Mouse (Mus musculus) embryo, embryonic 11 days (tissue): ENCODE measurements at regions not wholly inside any gene's neighbourhood (a gene's known extent, or its start where the extent isn't known, plus 50 kb on each side); places are given as distances from the start of the nearest gene placed in this dataset.

Source experiments
- DNase-seq: peaks from one replicate; pipeline ENCODE4 v3.0.0-alpha.2; 2015

- DNase-seq = no peak
These were observed 73.1 kb upstream of the Msx1 start for GRCm38 (mm10) chr5:37897501-37897900.

DNA sequence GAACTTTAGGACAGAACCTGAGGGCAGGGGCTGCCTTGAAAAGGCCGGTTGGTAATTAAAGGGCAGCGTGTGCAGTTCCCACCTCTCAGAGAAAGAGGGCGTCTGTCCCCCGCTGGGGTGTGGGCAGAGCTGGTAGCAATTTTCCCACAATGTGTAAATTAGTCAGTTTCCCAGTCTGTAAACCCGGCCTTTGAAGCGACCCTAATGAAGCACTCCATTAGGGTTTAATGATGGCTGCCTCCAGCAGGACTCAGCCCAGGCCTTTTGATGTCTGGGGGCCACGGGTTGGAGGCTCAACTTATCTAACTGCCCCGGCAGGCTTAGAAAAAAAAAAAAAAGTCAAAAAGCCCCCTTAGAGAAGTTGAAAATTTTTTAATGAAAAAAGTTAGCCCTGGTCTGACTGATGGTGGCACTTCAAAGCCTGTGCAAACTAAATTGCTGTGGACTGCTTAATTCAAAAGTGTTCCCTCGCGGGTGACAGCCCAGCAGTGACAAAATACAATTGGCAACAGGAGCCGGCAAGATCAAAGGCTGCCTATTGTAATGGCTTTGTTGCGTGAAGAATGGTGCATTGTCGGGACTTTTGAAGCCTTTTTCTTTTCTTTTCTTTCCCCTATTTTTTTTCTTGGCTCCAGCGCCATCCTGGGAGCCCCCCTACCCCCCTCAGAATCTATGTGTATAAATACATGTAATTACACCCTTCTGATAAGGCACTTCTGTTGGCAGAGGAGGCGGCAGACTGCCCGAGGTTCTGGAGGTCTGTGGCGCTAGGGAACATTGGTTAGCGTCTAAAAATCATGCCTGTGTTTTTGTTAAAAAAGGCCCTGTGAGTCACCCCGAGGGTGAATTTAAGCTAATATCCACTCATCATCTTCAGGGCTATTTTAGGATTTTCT, 71.3 kb upstream of the Msx1 start:
- DNase-seq = peak; percentile 89

DNA sequence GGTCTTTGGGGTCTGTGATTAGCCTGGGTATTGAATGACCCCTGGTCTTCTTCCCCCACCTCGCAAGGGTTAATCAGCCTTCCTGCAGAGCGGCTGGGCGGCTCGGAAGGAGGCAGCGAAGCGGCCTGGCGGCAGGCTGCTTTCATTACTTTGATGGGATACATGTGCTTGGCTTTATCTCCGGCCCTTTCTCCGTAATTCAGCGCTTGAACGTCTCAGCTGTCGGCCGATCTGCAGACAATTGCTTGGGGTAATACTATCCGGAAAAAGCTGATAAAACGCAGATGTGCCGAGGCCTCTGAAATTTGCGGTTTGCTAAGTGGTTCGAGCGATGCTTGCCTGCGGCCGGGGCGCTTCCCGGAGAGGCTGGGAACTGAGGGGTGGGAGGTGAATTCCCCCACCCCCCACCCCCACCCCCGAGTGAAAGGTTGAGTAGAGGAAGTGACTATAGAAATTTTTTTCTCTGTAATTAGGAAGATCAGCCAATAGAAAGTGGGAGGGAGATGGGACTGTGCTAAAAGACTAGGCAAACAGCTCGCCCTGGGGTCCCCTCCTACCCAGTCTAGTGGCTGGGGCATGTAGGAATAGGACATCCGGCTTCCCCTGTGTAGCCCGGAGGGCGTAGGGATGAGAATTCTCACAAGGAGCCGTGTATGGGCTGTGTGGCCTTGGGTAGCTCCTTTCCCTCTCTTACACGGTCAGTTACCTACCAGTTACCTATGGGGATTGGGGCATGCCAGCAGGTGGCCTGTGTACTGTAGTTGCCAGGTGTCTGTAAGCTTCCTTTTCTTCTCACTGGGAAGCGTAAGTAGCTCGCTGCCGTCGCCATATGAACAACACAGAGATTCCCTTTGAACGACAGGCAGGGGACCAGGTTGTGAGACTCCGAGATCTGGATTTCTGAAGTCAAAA, 69.5 kb upstream of the Msx1 start:
- peak; percentile 88 for DNase-seq

DNA sequence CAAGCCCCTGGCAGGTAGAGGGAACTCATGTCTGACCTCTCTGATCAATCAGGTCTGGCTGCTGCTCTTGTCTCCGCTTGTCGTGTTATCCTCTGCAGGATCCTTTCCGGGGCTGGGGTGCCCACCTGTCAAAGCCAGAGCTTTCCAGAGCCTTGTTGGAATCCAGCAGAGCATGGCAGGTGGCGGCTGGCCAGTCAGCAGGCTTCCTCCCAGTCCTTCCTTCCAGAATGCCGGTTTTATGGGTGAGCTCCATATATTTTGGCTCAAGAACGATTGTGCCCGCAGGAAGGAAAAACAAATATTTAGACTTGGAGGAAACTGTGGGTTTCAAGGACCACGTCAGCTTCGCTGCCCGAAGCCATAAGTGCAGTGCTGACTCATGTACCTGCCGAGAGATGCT, 66.3 kb upstream of the Msx1 start:
- DNase-seq = no peak

DNA sequence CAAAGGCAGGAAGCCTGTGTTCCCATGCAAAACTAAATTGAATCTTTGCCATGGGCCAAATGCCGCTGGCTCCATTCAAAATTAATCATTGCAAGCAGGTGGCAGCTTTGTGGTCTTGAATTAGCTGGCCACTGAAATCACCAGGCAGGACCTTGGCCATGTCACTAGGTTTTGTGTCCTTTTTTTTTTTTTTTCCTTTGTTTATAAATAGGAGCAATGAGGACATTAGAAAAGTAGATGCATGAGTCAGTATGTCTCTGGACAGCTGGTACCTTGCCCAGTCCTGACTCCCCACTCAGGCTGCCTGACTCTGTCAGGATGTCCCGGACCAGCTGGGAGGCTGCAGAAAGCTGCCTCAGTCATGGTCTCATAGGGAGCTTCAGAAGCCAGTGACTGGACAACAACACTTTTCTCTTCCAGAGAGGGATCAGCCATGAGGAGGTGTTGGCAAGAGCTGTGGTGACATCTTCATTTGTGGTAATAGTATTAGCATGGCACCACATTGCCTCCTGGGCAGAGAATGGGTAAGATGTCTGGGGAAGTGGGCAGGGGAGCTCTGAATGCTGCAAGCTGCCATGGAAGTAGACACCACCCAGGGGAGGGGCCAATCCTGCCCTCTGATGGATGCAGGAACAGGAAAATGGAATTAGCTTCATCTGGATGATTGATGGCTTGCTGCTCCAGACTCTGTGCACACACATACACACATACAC, 55.4 kb upstream of the Msx1 start:
- DNase-seq = no peak

DNA sequence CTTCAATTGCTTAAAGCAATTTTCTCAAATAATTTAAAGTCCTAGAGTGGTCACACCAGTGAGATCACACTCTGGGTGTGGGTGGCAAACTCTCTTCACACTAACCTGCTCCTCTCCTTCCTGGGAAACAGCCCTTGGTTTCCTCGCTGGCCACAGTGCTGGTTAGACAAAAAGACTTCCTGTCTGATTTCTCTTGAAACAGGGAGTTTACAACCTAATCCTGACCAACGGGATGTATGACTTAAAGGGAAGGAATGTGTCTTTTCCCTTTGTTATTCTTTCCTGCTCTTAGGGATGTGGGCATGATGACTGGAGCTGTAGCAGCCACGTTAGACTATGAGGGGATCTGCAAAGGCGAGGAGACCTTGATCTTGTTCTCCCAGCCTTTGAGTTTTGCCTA, 51.9 kb upstream of the Msx1 start:
- DNase-seq = no peak

- no peak for DNase-seq
These were observed 51.1 kb upstream of the Msx1 start for GRCm38 (mm10) chr5:37875452-37875851.

DNA sequence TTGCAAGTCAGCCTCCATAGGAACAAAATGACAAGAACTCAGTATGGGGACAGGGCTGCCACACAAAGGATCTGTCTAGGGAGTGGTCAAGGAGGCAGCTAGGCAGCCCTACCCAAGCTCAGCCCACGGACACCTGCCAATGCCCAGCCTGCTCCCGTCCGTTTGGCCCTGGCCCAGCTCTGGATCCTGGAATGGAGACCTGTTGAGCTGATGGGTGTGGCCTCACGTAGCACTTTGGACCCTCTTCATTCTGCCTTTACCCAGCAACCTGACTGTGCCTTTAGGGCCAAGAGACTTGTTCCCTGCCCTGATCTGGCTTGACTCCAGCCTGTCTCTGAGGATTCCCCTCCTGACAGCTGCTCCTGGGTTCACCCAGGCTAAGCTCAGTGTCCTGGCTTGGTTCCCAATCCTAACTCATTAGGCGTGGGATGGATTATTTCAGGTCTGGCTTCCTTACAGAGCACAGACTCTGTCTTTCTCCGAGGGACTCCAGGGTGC, 50.5 kb upstream of the Msx1 start:
- no peak for DNase-seq
